Mouse (Mus musculus): ENCODE results near the gene Ppp1r9a. TPM values are rescaled to one million over a fixed set of nuclear protein-coding genes. Genes with fewer than 3 reads are reported as not detected.
A peak's percentile ranks its signal among the peaks of the same experiment; 100 is the strongest.

Ppp1r9a gene
- polyA plus RNA-seq, 1 experiment from 2014 or later = 51.9 TPM

DNA sequence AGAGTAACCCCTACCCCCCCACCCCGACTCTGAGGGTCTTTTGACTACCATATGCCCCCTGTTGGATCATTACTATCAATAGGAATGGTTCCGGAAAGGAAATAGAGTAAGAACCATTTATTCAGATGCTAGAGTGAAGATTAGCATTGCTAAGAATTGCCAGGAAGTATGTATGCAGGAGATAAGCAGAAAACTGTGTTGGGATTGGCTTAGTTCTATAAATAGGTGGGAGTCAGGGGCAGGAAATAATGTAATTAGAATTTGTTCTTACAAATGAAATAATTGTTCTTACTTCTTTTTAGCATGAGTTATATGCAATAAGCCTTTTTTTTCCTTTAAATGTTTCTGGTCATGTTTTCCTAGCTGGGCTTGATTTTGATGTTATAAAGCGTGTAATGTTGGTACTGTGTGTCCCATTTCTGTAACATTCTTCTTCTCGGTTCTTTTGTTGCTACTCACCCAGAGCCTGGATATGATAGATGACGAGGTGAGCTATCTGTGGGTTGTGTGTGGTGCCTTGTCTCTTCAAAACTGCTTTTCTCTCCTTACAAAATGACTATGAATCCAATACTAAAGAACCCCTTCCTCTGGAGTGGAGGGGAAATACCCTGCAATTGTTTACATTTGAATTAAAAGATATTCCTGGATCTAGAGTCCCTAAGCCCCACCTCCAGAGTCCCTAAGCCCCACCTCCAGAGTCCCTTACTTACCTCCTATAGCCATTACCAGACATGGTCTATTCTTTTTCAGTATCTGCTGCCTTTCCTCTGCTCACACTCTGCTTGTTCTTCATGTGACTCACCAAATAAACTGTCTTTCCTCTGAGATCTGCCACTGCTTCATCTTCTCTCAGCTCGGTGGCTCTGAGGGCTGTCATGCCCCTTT, 254.1 kb downstream of the Ppp1r9a start:
- ATAC-seq (ENCODE audit: low FRiP score) (no peak), DNase-seq (ENCODE audit: low spot score) (no peak)
- H3K4me1 ChIP-seq (replicated peaks; ENCODE audit: control insufficient read depth, insufficient read depth, low read length) = no peaks in the 10 kb centered on the region
- no peaks in the 10 kb centered on the region for H3K9me3 ChIP-seq (ENCODE audit: control insufficient read depth, low read length)
- WGBS = 78% methylated on average over 6 of the region's 6 CpGs
- peaks cover 41% of the 10 kb centered on the region for H3K36me3 ChIP-seq (replicated peaks; ENCODE audit: control insufficient read depth, insufficient read depth)
- H3K9ac ChIP-seq = no peak overlapping the region
- H3K27ac ChIP-seq = no peak overlapping the region
- no peak overlapping the region for H3K4me3 ChIP-seq (replicated peaks; ENCODE audit: low read length)
- no peaks in the 10 kb centered on the region for H3K27me3 ChIP-seq (ENCODE audit: control insufficient read depth, insufficient read depth, low read length)
- H3K4me2 ChIP-seq (replicated peaks) = no peak overlapping the region

- Histone ChIP-seq H3K36me3 (replicated peaks; ENCODE audit: control insufficient read depth, insufficient read depth) (peaks cover 33% of the 10 kb centered on the region), H3K4me2 (replicated peaks) (no peak overlapping the region), H3K27ac (no peak overlapping the region), H3K4me3 (replicated peaks; ENCODE audit: low read length) (no peak overlapping the region), H3K9me3 (ENCODE audit: control insufficient read depth, low read length) (no peaks in the 10 kb centered on the region), H3K9ac (no peak overlapping the region), H3K4me1 (replicated peaks; ENCODE audit: control insufficient read depth, insufficient read depth, low read length) (no peaks in the 10 kb centered on the region), H3K27me3 (ENCODE audit: control insufficient read depth, insufficient read depth, low read length) (no peaks in the 10 kb centered on the region)
- DNase-seq (ENCODE audit: low spot score) (no peak), ATAC-seq (ENCODE audit: low FRiP score) (no peak)
- WGBS = 83% methylated on average over 7 of the region's 7 CpGs
These were observed 256.7 kb downstream of the Ppp1r9a start for GRCm38 (mm10) chr6:5159385-5159791.

GRCm38 (mm10) chr6:5162052-5162451, 259.3 kb downstream of the Ppp1r9a start:
- Histone ChIP-seq H3K4me1 (replicated peaks; ENCODE audit: control insufficient read depth, insufficient read depth, low read length) (0 out of 2 replicates have a peak, but pooled peaks cover 1% of the 10 kb centered on the region), H3K9ac (no peak overlapping the region), H3K9me3 (ENCODE audit: control insufficient read depth, low read length) (no peaks in the 10 kb centered on the region), H3K27me3 (ENCODE audit: control insufficient read depth, insufficient read depth, low read length) (no peaks in the 10 kb centered on the region), H3K27ac (no peak overlapping the region), H3K4me3 (replicated peaks; ENCODE audit: low read length) (no peak overlapping the region), H3K36me3 (replicated peaks; ENCODE audit: control insufficient read depth, insufficient read depth) (peaks cover 26% of the 10 kb centered on the region), H3K4me2 (replicated peaks) (no peak overlapping the region)
- ATAC-seq (ENCODE audit: low FRiP score) = no peak
- WGBS = 91% methylated on average over 6 of the region's 6 CpGs
- DNase-seq (ENCODE audit: low spot score) = no peak

DNA sequence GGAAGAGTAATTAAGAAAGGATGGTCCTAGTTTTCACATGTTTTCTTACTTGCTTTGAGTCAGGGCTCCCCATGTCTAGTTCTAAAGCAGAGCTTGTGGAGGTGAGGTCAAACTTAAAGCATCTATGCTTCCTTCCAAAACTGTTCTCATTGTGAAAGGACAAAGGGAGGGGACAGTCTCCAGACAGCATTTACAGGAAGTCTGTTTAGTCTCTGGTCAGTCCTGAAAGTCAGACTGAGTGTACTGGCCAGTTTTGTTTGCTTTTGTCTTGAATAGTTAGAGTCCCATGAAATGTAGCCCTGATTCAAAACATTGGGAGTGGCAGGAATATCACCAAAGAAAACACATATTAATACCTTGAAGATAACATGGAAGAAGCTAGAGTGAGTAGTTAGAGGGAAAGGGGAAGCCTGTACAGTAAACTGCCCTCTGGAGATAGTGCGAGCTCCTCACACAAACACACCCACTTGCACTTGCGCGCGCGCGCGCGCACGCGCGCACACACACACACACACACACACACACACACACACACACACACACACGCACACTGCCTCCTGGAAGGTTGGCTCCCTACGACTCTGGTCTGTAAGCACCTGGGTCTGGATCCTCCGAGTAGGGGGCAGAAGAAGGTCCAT, 260.9 kb downstream of the Ppp1r9a start:
- Histone ChIP-seq H3K27ac (no peak overlapping the region), H3K4me2 (replicated peaks) (no peak overlapping the region), H3K36me3 (replicated peaks; ENCODE audit: control insufficient read depth, insufficient read depth) (peaks cover 22% of the 10 kb centered on the region), H3K27me3 (ENCODE audit: control insufficient read depth, insufficient read depth, low read length) (no peaks in the 10 kb centered on the region), H3K9me3 (ENCODE audit: control insufficient read depth, low read length) (no peaks in the 10 kb centered on the region), H3K4me3 (replicated peaks; ENCODE audit: low read length) (no peak overlapping the region), H3K9ac (no peak overlapping the region), H3K4me1 (replicated peaks; ENCODE audit: control insufficient read depth, insufficient read depth, low read length) (0 out of 2 replicates have a peak, but pooled peaks cover 9% of the 10 kb centered on the region)
- WGBS = 95% methylated on average over 14 of the region's 14 CpGs
- DNase-seq (ENCODE audit: low spot score) (no peak), ATAC-seq (ENCODE audit: low FRiP score) (no peak)

GRCm38 (mm10) chr6:5164855-5165254, 262.1 kb downstream of the Ppp1r9a start:
- DNase-seq (ENCODE audit: low spot score) (no peak), ATAC-seq (ENCODE audit: low FRiP score) (no peak)
- Histone ChIP-seq H3K4me1 (replicated peaks; ENCODE audit: control insufficient read depth, insufficient read depth, low read length) (0 out of 2 replicates have a peak, but pooled peaks cover 9% of the 10 kb centered on the region), H3K36me3 (replicated peaks; ENCODE audit: control insufficient read depth, insufficient read depth) (peaks cover 10% of the 10 kb centered on the region), H3K27ac (no peak overlapping the region), H3K4me2 (replicated peaks) (no peak overlapping the region), H3K9ac (no peak overlapping the region), H3K9me3 (ENCODE audit: control insufficient read depth, low read length) (no peaks in the 10 kb centered on the region), H3K4me3 (replicated peaks; ENCODE audit: low read length) (no peak overlapping the region), H3K27me3 (ENCODE audit: control insufficient read depth, insufficient read depth, low read length) (no peaks in the 10 kb centered on the region)
- WGBS = 75% methylated on average over 9 of the region's 9 CpGs

GRCm38 (mm10) chr6:5167051-5167677, 264.4 kb downstream of the Ppp1r9a start:
- Histone ChIP-seq H3K27me3 (ENCODE audit: control insufficient read depth, insufficient read depth, low read length) (no peaks in the 10 kb centered on the region), H3K9me3 (ENCODE audit: control insufficient read depth, low read length) (no peaks in the 10 kb centered on the region), H3K36me3 (replicated peaks; ENCODE audit: control insufficient read depth, insufficient read depth) (no peaks in the 10 kb centered on the region), H3K4me2 (replicated peaks) (peak overlapping the region; percentile 41), H3K27ac (peak overlapping the region; percentile 59; the same call in 1 of the 2 replicates), H3K4me1 (replicated peaks; ENCODE audit: control insufficient read depth, insufficient read depth, low read length) (0 out of 2 replicates have a peak, but pooled peaks cover 9% of the 10 kb centered on the region), H3K9ac (no peak overlapping the region; the same call in 1 of the 2 replicates), H3K4me3 (replicated peaks; ENCODE audit: low read length) (0 out of 2 replicates have a peak overlapping the region, but pooled peaks have one; percentile 1)
- 28% methylated on average over 14 of the region's 14 CpGs for WGBS
- no peak for DNase-seq (ENCODE audit: low spot score)
- ATAC-seq (ENCODE audit: low FRiP score) = peak; percentile 49; the same call in 1 of the 2 replicates

DNA sequence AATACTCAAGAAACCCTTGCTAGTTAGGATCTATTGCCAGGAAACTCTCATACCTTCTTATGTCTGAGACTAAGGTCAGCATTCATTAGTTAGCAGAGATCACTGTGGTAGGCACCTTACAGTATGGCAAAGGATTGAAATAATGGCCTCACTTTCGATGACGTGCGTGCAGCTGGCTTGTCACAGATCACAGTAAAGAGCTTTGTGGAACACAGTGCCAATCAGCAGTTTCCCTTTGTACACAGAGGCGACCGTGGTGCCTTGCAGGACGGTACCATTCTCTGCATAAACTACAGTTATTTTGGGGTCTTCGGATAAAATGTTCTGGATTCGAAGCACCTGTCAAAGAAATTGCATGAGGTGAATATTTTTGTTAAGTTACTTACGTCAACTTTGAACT, 265.4 kb downstream of the Ppp1r9a start:
- WGBS = 73% methylated on average over 9 of the region's 9 CpGs
- DNase-seq (ENCODE audit: low spot score) = no peak
- Histone ChIP-seq H3K4me2 (replicated peaks) (no peak overlapping the region), H3K27me3 (ENCODE audit: control insufficient read depth, insufficient read depth, low read length) (no peaks in the 10 kb centered on the region), H3K4me1 (replicated peaks; ENCODE audit: control insufficient read depth, insufficient read depth, low read length) (0 out of 2 replicates have a peak, but pooled peaks cover 9% of the 10 kb centered on the region), H3K36me3 (replicated peaks; ENCODE audit: control insufficient read depth, insufficient read depth) (no peaks in the 10 kb centered on the region), H3K4me3 (replicated peaks; ENCODE audit: low read length) (no peak overlapping the region), H3K27ac (no peak overlapping the region), H3K9ac (no peak overlapping the region), H3K9me3 (ENCODE audit: control insufficient read depth, low read length) (no peaks in the 10 kb centered on the region)
- no peak for ATAC-seq (ENCODE audit: low FRiP score)

- Histone ChIP-seq H3K9ac (no peak overlapping the region), H3K9me3 (ENCODE audit: control insufficient read depth, low read length) (no peaks in the 10 kb centered on the region), H3K4me1 (replicated peaks; ENCODE audit: control insufficient read depth, insufficient read depth, low read length) (0 out of 2 replicates have a peak, but pooled peaks cover 9% of the 10 kb centered on the region), H3K36me3 (replicated peaks; ENCODE audit: control insufficient read depth, insufficient read depth) (no peaks in the 10 kb centered on the region), H3K27ac (no peak overlapping the region), H3K4me3 (replicated peaks; ENCODE audit: low read length) (no peak overlapping the region), H3K4me2 (replicated peaks) (no peak overlapping the region), H3K27me3 (ENCODE audit: control insufficient read depth, insufficient read depth, low read length) (no peaks in the 10 kb centered on the region)
- ATAC-seq (ENCODE audit: low FRiP score) (no peak), DNase-seq (ENCODE audit: low spot score) (no peak)
- 89% methylated on average over 4 of the region's 4 CpGs for WGBS
These were observed 268.7 kb downstream of the Ppp1r9a start for GRCm38 (mm10) chr6:5171418-5171817.

DNA sequence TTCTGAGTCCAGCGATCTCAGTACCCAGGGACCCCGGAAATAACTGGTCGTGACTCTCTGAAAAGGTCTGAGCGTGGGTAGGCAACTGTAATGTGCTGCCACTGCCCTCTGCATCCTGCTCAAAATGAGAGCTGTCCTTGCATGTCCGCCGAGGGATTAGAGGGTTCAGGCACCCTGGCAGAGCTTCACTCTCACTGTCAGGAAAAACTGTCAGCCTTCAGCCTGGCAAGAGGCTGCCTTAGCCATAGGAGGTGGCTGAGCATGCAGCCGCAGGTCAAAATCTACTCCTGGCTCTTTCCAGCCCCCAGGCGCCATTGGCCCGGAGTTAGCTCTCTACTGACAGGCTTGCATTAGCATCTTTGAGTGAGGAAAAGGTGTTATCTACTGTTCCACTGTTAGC, 269.9 kb downstream of the Ppp1r9a start:
- Histone ChIP-seq H3K9ac (no peak overlapping the region), H3K36me3 (replicated peaks; ENCODE audit: control insufficient read depth, insufficient read depth) (no peaks in the 10 kb centered on the region), H3K4me2 (replicated peaks) (0 out of 2 replicates have a peak overlapping the region, but pooled peaks have one; percentile 16), H3K27me3 (ENCODE audit: control insufficient read depth, insufficient read depth, low read length) (no peaks in the 10 kb centered on the region), H3K4me1 (replicated peaks; ENCODE audit: control insufficient read depth, insufficient read depth, low read length) (0 out of 2 replicates have a peak, but pooled peaks cover 2% of the 10 kb centered on the region), H3K9me3 (ENCODE audit: control insufficient read depth, low read length) (no peaks in the 10 kb centered on the region), H3K4me3 (replicated peaks; ENCODE audit: low read length) (no peak overlapping the region), H3K27ac (no peak overlapping the region)
- ATAC-seq (ENCODE audit: low FRiP score) (no peak), DNase-seq (ENCODE audit: low spot score) (no peak)
- 66% methylated on average over 9 of the region's 9 CpGs for WGBS
